Mouse (Mus musculus) hindbrain, embryonic 11.5 days (tissue): ENCODE results near the gene Kctd21. TPM values are rescaled to one million over a fixed set of nuclear protein-coding genes. Genes with fewer than 3 reads are reported as not detected.

Experiments
- ATAC-seq: fragments of 200-750 bp; cut with Nextera tagmentation; 2 replicates; pipeline ENCODE4 v1.8.0; 2017; ENCODE audit warnings: mild to moderate bottlenecking, moderate TSS enrichment, moderate library complexity; ENCODE audit not compliant: low FRiP score
- DNase-seq: peaks from one replicate; pipeline ENCODE4 v3.0.0-alpha.2; 2015; ENCODE audit warnings: low spot score
- H3K27ac ChIP-seq: fragments of 300-500 bp; sonication (generic); 2 replicates; pipeline ENCODE4 v1.5.1; 2014; ENCODE audit warnings: mild to moderate bottlenecking, low read depth, low read length
- H3K27me3 ChIP-seq: fragments of 300-500 bp; sonication (generic); 2 replicates; pipeline ENCODE4 v1.6.1; 2014; ENCODE audit warnings: mild to moderate bottlenecking, low read length, moderate library complexity, mixed read lengths; ENCODE audit not compliant: control insufficient read depth, insufficient read depth
- H3K36me3 ChIP-seq: fragments of 300-500 bp; sonication (generic); 2 replicates; pipeline ENCODE4 v1.6.1; 2014; ENCODE audit warnings: mild to moderate bottlenecking, low read length, moderate library complexity, mixed read lengths; ENCODE audit not compliant: control insufficient read depth, insufficient read depth
- H3K4me1 ChIP-seq: fragments of 300-500 bp; sonication (generic); replicated peaks from 2 replicates; pipeline ENCODE4 v1.6.1; 2014; ENCODE audit warnings: low read length, mixed read lengths; ENCODE audit not compliant: control insufficient read depth, insufficient read depth
- H3K4me2 ChIP-seq: fragments of 300-500 bp; sonication (generic); replicated peaks from 2 replicates; pipeline ENCODE4 v1.6.1; 2014; ENCODE audit warnings: mild to moderate bottlenecking, low read depth, low read length
- H3K4me3 ChIP-seq: fragments of 300-500 bp; sonication (generic); 2 replicates; pipeline ENCODE4 v1.5.1; 2014; ENCODE audit warnings: low read depth, low read length
- H3K9ac ChIP-seq: fragments of 300-500 bp; sonication (generic); 2 replicates; pipeline ENCODE4 v1.6.1; 2014; ENCODE audit warnings: low read depth, low read length
- H3K9me3 ChIP-seq: fragments of 300-500 bp; sonication (generic); 2 replicates; pipeline ENCODE4 v1.6.1; 2016; ENCODE audit warnings: low read length; ENCODE audit not compliant: control insufficient read depth
- WGBS: fragments of 180-500 bp; shearing (Covaris S2); extraction: QIAGEN DNeasy Blood & Tissue Kit; methylation state at CpG from one replicate; pipeline ENCODE4 v1.1.7; 2014; 5-methylcytosine and 5-hydroxymethylcytosine counted together
- polyA plus RNA-seq: library from polyadenylated mRNA; unstranded; fragments of >200 nt; fragmentation: Nextera tagmentation; extraction: Ambion mirVana; gene quantifications from 2 replicates; pipeline ENCODE4 v1.2.1, GENCODE M21; 2014

The Kctd21 gene
- polyA plus RNA-seq, 1 experiment from 2014 or later: 6.8 TPM

- no peak for DNase-seq
- Histone ChIP-seq H3K9ac (no peak overlapping the region), H3K9me3 (no peaks in the 10 kb centered on the region), H3K36me3 (no peaks in the 10 kb centered on the region; the same call in 1 of the 2 replicates), H3K4me2 (no peak overlapping the region), H3K27me3 (no peaks in the 10 kb centered on the region), H3K4me3 (no peak overlapping the region), H3K27ac (no peak overlapping the region), H3K4me1 (no peaks in the 10 kb centered on the region)
- ATAC-seq: no peak
- 92% methylated on average over 6 of the region's 6 CpGs for WGBS
Measured at GRCm38 (mm10) chr7:97392079-97392445, 59.9 kb downstream of the Kctd21 start.

GRCm38 (mm10) chr7:97394375-97394774, 62.2 kb downstream of the Kctd21 start:
- WGBS: 82% methylated on average over 2 of the region's 2 CpGs

GRCm38 (mm10) chr7:97398943-97399342, 66.8 kb downstream of the Kctd21 start:
- WGBS: 91% methylated on average over 6 of the region's 6 CpGs
- no peak for ATAC-seq
- H3K27ac ChIP-seq: no peak overlapping the region

More at GRCm38 (mm10) chr7:97394375-97394774, 62.2 kb downstream of the Kctd21 start:
- DNase-seq: no peak
- H3K4me3 ChIP-seq: no peak overlapping the region
- H3K9me3 ChIP-seq: no peaks in the 10 kb centered on the region
- H3K9ac ChIP-seq: no peak overlapping the region
- no peaks in the 10 kb centered on the region for H3K4me1 ChIP-seq
- no peak overlapping the region for H3K27ac ChIP-seq
- no peaks in the 10 kb centered on the region; the same call in 1 of the 2 replicates for H3K36me3 ChIP-seq
- no peaks in the 10 kb centered on the region for H3K27me3 ChIP-seq
- ATAC-seq: no peak
- H3K4me2 ChIP-seq: no peak overlapping the region

More at GRCm38 (mm10) chr7:97398943-97399342, 66.8 kb downstream of the Kctd21 start:
- Histone ChIP-seq H3K4me2 (no peak overlapping the region), H3K4me3 (no peak overlapping the region), H3K27me3 (no peaks in the 10 kb centered on the region), H3K4me1 (no peaks in the 10 kb centered on the region), H3K9me3 (no peaks in the 10 kb centered on the region), H3K36me3 (no peaks in the 10 kb centered on the region), H3K9ac (no peak overlapping the region)
- DNase-seq: no peak

Other genes starting within 250 kb of the Kctd21 start
- gene Usp35, start 307 bp upstream of the Kctd21 start, polyA plus RNA-seq: 2.7 and 2.9 TPM in 2 replicates
- 31.9 and 33.3 TPM in 2 replicates for gene Alg8, start 39.3 kb downstream of the Kctd21 start, polyA plus RNA-seq
- 344 and 352 TPM in 2 replicates for gene Ndufc2, start 67.7 kb downstream of the Kctd21 start, polyA plus RNA-seq
- gene Thrsp, start 85.4 kb downstream of the Kctd21 start, polyA plus RNA-seq: 0.17 and 0.35 TPM in 2 replicates
- 0.46 and 0.85 TPM in 2 replicates for gene Kctd14, start 119.0 kb downstream of the Kctd21 start, polyA plus RNA-seq
- 64.8 and 66.3 TPM in 2 replicates for gene Ints4, start 148.6 kb downstream of the Kctd21 start, polyA plus RNA-seq
- 38.7 and 39.7 TPM in 2 replicates for gene Aamdc, start 247.2 kb downstream of the Kctd21 start, polyA plus RNA-seq
- gene Rsf1, start 247.6 kb downstream of the Kctd21 start, polyA plus RNA-seq: 27.2 and 29.5 TPM in 2 replicates